Mouse (Mus musculus): ENCODE data around the gene Trim9.

The Trim9 gene

DNA sequence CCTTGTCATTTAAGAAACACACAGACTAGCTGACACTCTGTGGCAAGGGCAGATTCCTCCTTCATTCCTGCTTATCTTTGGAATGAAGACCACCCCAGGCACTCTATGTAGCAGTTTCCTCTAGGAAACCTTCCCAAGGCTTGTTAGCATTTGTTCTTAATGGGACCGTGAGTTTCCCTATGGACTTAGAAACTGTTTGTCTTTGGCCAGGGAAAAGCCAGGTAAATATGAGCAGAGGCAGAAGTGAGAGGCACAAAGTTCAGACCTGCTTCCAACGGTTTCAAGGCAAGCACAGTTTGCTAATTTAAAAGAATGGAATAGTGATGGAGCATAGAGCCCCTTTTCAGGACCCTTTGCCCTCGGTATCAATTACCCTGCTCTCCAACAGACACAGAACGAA lies 124.1 kb downstream of the Trim9 start:
- peaks cover 15% of the 10 kb centered on the region for H3K4me1 ChIP-seq (replicated peaks; ENCODE audit: low read depth, low read length)
- no peak for TF ChIP-seq CTCF (conservative IDR thresholded peaks at IDR 0.05; ENCODE audit: low read length)
- no peak for TF ChIP-seq NANOG (IDR thresholded peaks at IDR 0.05; ENCODE audit: borderline replicate concordance, low read length)
- TF ChIP-seq POU5F1 (IDR thresholded peaks at IDR 0.05; ENCODE audit: borderline replicate concordance, low read length) = no peak
- H3K36me3 ChIP-seq (ENCODE audit: insufficient read depth, low read length) = no peaks in the 10 kb centered on the region
- H3K27me3 ChIP-seq (ENCODE audit: insufficient read depth, low read length) = peaks cover 40% of the 10 kb centered on the region
- no peak overlapping the region for H3K4me3 ChIP-seq (replicated peaks; ENCODE audit: low read length)
- no peaks in the 10 kb centered on the region for H3K9me3 ChIP-seq (ENCODE audit: low read length)

DNA sequence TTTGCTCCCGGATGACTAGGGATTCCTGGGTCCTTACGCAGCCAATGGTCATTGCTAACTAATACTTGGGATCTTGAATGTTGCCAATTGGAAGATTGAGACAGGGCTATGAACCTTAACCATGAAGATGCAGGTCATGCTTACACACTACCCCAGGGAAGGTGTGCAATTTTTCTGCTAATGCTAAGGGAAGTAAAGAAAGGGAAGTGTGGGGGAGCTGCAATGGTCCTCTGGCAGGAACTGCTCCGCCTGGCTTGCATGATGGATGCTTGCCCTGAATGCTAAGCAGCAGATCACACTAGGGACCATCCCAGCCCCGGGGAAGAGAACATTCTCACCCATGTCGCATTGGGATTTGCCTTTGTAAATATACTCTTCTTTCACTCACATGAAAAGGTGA lies 126.0 kb downstream of the Trim9 start:
- Histone ChIP-seq H3K4me3 (replicated peaks; ENCODE audit: low read length) (no peak overlapping the region), H3K4me1 (replicated peaks; ENCODE audit: low read depth, low read length) (peaks cover under 1% of the 10 kb centered on the region), H3K36me3 (ENCODE audit: insufficient read depth, low read length) (no peaks in the 10 kb centered on the region), H3K27me3 (ENCODE audit: insufficient read depth, low read length) (peaks cover 22% of the 10 kb centered on the region), H3K9me3 (ENCODE audit: low read length) (no peaks in the 10 kb centered on the region)
- TF ChIP-seq POU5F1 (IDR thresholded peaks at IDR 0.05; ENCODE audit: borderline replicate concordance, low read length) = no peak
- no peak for TF ChIP-seq CTCF (conservative IDR thresholded peaks at IDR 0.05; ENCODE audit: low read length)
- no peak for TF ChIP-seq NANOG (IDR thresholded peaks at IDR 0.05; ENCODE audit: borderline replicate concordance, low read length)

DNA sequence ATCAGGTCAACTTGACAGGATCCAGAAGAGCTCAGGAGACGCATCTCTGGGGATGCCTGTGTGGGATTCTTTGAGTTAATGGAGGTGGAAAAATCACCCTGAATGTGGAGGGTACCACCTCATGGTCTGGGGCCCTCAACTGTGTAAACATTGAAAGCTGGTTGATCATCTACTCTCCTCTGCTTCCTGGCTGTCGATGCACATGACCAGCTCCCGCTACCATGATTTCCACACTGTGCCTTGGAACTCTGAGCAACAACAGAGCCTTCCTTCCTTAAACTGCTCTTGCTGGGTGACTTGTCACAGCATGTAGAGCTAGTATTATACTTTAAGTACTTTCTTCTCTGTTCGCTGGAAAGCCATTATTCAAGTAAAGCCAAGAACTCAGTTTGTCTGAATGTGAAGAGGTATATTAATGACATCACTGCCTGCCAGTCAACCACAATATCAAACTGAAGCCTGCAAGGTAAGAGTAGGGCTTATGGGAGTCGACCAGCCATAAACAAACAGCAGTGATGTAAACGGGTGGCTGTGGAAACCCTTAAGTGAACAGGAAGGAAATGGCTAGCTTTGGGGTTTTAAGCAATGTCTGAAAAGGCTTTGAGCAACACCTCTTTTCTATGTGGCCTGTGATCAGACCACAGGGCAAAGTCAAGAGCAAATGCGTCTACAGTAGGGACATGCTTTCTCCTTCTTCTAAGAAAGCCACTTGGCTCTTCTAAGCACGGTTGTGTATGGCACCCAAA lies 128.4 kb downstream of the Trim9 start:
- H3K36me3 ChIP-seq (ENCODE audit: insufficient read depth, low read length) = no peaks in the 10 kb centered on the region
- no peaks in the 10 kb centered on the region for H3K9me3 ChIP-seq (ENCODE audit: low read length)
- peaks cover 4% of the 10 kb centered on the region; the same call in 1 of the 2 replicates for H3K27me3 ChIP-seq (ENCODE audit: insufficient read depth, low read length)
- no peak overlapping the region for H3K4me3 ChIP-seq (replicated peaks; ENCODE audit: low read length)
- H3K4me1 ChIP-seq (replicated peaks; ENCODE audit: low read depth, low read length) = no peaks in the 10 kb centered on the region; the same call in 1 of the 2 replicates
- TF ChIP-seq NANOG (IDR thresholded peaks at IDR 0.05; ENCODE audit: borderline replicate concordance, low read length) (no peak), CTCF (conservative IDR thresholded peaks at IDR 0.05; ENCODE audit: low read length) (no peak), POU5F1 (IDR thresholded peaks at IDR 0.05; ENCODE audit: borderline replicate concordance, low read length) (no peak)

DNA sequence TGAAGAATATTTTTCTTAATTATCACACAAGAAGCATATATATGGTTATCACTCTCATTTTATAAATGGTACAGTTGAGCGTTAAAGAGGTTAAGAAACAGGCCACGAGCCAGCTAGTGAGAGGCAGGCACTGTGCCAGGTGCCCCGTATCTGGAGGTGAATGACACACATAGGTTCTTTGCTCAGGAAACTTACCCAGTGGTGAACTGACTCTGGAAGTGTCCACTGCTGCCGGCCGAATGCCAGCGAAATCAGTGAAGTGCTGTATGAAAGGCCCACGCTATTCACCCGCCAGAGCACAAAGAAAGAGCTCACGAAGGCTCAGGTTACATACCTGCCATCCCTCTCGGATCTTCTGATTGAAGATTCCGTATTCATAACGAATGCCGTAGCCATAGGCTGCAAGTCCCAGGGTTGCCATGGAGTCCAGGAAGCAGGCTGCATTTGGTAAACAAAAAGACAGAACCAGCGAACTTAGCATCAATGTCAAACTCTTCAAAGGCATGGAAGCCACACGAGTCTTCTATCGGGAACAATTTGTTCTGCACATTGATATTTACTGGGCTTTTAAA lies 131.1 kb downstream of the Trim9 start:
- TF ChIP-seq POU5F1 (IDR thresholded peaks at IDR 0.05; ENCODE audit: borderline replicate concordance, low read length) (no peak), CTCF (conservative IDR thresholded peaks at IDR 0.05; ENCODE audit: low read length) (no peak), NANOG (IDR thresholded peaks at IDR 0.05; ENCODE audit: borderline replicate concordance, low read length) (no peak)
- no peaks in the 10 kb centered on the region; the same call in 1 of the 2 replicates for H3K4me1 ChIP-seq (replicated peaks; ENCODE audit: low read depth, low read length)

DNA sequence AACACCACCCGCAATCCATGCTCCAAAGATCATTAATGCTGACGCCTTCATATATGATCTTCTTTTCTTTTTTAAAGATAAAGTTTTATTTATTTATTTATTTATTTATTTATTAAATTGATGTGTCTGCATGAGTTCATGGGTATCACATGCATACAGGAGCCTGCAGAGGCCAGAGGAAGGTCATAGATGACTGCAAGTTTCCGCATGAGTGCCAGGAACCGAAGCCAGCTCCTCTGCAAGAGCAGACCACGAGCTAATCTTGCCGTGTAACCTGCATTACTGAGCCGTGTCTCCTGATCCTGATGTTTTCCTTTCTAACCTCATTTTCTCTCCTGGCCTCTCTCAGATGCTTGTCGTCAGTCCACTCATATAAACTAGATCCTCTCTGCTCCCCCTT lies 133.1 kb downstream of the Trim9 start:
- Histone ChIP-seq H3K27me3 (ENCODE audit: insufficient read depth, low read length) (peaks cover 9% of the 10 kb centered on the region), H3K4me1 (replicated peaks; ENCODE audit: low read depth, low read length) (no peaks in the 10 kb centered on the region; the same call in 1 of the 2 replicates), H3K4me3 (replicated peaks; ENCODE audit: low read length) (no peak overlapping the region), H3K36me3 (ENCODE audit: insufficient read depth, low read length) (no peaks in the 10 kb centered on the region), H3K9me3 (ENCODE audit: low read length) (no peaks in the 10 kb centered on the region)
- TF ChIP-seq POU5F1 (IDR thresholded peaks at IDR 0.05; ENCODE audit: borderline replicate concordance, low read length) (no peak), CTCF (conservative IDR thresholded peaks at IDR 0.05; ENCODE audit: low read length) (no peak), NANOG (IDR thresholded peaks at IDR 0.05; ENCODE audit: borderline replicate concordance, low read length) (no peak)

More for the DNA sequence above, 131.1 kb downstream of the Trim9 start:
- H3K36me3 ChIP-seq (ENCODE audit: insufficient read depth, low read length) = no peaks in the 10 kb centered on the region
- no peak overlapping the region for H3K4me3 ChIP-seq (replicated peaks; ENCODE audit: low read length)
- peaks cover 9% of the 10 kb centered on the region for H3K27me3 ChIP-seq (ENCODE audit: insufficient read depth, low read length)
- H3K9me3 ChIP-seq (ENCODE audit: low read length) = no peaks in the 10 kb centered on the region

DNA sequence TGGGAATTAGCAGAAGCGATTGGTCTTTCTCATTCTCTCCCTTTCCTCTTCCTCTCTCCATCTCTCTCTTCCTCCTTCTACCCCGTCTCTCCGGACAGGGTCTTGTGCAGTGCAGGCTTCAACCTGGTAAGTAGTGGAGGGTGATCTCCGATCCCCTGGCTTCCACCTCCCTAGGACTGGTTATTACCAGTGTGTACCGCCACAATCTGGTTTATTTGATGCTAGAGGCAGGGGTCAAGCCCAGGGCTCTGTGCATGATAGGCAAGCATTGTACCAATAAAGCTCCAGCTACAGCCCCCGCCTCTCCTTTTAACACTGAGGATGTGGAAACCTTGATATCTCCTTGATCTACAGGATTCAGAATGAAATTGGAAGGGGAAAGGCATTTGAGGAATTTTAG lies 133.8 kb downstream of the Trim9 start:
- Histone ChIP-seq H3K4me3 (replicated peaks; ENCODE audit: low read length) (no peak overlapping the region), H3K36me3 (ENCODE audit: insufficient read depth, low read length) (no peaks in the 10 kb centered on the region), H3K4me1 (replicated peaks; ENCODE audit: low read depth, low read length) (no peaks in the 10 kb centered on the region; the same call in 1 of the 2 replicates), H3K27me3 (ENCODE audit: insufficient read depth, low read length) (peaks cover 11% of the 10 kb centered on the region), H3K9me3 (ENCODE audit: low read length) (no peaks in the 10 kb centered on the region)
- TF ChIP-seq NANOG (IDR thresholded peaks at IDR 0.05; ENCODE audit: borderline replicate concordance, low read length) = no peak
- TF ChIP-seq POU5F1 (IDR thresholded peaks at IDR 0.05; ENCODE audit: borderline replicate concordance, low read length) = no peak
- no peak for TF ChIP-seq CTCF (conservative IDR thresholded peaks at IDR 0.05; ENCODE audit: low read length)

DNA sequence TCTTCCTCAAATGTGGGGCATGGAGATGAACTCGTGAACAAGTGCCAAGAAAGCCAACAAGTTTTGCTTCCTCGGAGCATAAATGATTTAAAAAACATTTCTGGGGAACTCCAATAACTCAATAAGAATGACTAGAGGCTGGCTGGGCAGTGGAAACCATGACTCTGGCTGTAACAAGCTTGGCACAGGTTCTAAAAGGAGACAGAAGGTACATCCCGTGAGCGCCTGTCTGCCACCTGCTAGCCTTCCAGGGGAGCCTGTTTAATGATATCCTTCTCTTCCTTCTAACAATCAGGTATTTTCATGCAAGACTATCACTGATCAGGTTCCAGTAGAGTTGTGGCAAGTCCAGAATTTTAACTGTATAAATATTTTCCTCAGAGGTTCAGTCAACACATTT lies 134.9 kb downstream of the Trim9 start:
- no peak for TF ChIP-seq CTCF (conservative IDR thresholded peaks at IDR 0.05; ENCODE audit: low read length)
- TF ChIP-seq NANOG (IDR thresholded peaks at IDR 0.05; ENCODE audit: borderline replicate concordance, low read length) = no peak
- TF ChIP-seq POU5F1 (IDR thresholded peaks at IDR 0.05; ENCODE audit: borderline replicate concordance, low read length) = no peak
- Histone ChIP-seq H3K4me3 (replicated peaks; ENCODE audit: low read length) (no peak overlapping the region), H3K27me3 (ENCODE audit: insufficient read depth, low read length) (peaks cover 19% of the 10 kb centered on the region), H3K9me3 (ENCODE audit: low read length) (no peaks in the 10 kb centered on the region), H3K4me1 (replicated peaks; ENCODE audit: low read depth, low read length) (no peaks in the 10 kb centered on the region; the same call in 1 of the 2 replicates), H3K36me3 (ENCODE audit: insufficient read depth, low read length) (no peaks in the 10 kb centered on the region)

DNA sequence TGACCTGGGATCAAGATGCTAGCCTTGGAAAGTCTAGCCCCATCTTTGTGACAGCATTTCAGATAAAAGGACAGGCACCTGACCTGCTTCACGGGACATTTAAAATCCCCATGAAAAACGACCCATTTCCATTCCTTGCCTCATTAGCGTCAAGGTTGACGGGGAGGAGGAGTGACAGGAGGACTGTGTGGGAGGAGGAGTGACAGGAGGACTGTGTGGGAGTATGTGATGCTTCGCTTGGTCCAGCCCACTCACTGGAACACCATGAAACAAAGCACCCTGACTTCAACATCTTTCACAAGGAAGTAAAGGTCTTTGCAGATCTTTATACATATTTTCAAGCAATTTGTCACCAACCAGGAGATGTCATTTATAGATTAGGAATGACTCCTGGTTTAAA lies 139.2 kb downstream of the Trim9 start:
- peaks cover 28% of the 10 kb centered on the region for H3K27me3 ChIP-seq (ENCODE audit: insufficient read depth, low read length)
- TF ChIP-seq CTCF (conservative IDR thresholded peaks at IDR 0.05; ENCODE audit: low read length) (no peak), NANOG (IDR thresholded peaks at IDR 0.05; ENCODE audit: borderline replicate concordance, low read length) (no peak)

More for the DNA sequence above, 139.2 kb downstream of the Trim9 start:
- Histone ChIP-seq H3K9me3 (ENCODE audit: low read length) (no peaks in the 10 kb centered on the region), H3K4me3 (replicated peaks; ENCODE audit: low read length) (no peak overlapping the region), H3K4me1 (replicated peaks; ENCODE audit: low read depth, low read length) (no peaks in the 10 kb centered on the region; the same call in 1 of the 2 replicates), H3K36me3 (ENCODE audit: insufficient read depth, low read length) (no peaks in the 10 kb centered on the region)
